Mouse (Mus musculus): Measurements from ENCODE around the gene Iqcf3. TPM values are rescaled to one million over a fixed set of nuclear protein-coding genes. Genes with fewer than 3 reads are reported as not detected.

The Iqcf3 gene
- polyA plus RNA-seq, 1 experiment from 2014 or later: not detected

DNA sequence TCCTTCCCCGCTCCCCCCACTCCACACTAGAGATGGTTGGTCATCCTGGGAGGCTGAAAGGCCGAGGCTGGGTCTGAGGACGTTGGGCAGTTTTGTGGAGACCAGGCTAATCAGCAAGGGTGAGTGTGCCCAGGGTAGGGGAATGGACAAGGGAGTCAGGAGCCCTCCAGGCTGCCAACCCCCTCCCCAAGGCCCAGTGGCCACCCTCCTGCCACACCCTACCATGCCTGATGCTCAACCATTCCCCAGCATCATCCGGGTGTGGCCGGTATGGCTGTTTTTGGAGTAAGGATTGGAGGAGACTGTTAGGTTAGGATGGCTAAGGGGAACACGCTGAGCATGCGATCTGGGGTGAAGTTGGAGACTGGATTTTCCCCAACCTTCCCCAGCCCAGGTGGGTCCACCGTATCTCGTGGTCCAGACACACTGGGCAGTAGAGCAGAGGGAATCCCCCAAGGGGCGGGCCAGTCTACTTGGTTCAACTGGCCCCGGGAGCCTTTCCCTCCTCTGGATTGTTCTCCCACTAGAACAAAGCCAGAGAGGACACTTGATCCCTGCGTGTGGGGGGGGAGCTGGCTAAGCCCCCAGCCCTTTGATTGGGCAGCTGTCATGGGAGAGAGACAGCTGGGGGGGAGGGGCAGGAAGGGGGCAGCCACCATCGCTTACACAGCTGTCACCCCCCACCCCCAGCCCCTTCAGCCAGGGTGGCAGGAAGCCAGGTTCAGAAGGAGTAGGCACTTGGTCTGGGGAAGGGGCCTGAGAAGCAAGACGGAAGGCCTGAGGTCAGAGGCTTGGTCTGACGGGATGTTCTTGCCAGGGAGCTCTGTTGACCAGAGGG is 104.9 kb downstream of the Iqcf3 start:
- H3K9ac ChIP-seq: peak overlapping the region; percentile 5; the same call in 1 of the 2 replicates
- peaks cover 44% of the 10 kb centered on the region for H3K4me1 ChIP-seq (replicated peaks)
- peak overlapping the region; percentile 93 for H3K4me2 ChIP-seq (replicated peaks)
- no peak overlapping the region for H3K4me3 ChIP-seq (replicated peaks)
- 42% methylated on average over 15 of the region's 15 CpGs for WGBS
- no peaks in the 10 kb centered on the region for H3K9me3 ChIP-seq
- no peak for ATAC-seq
- peaks cover 5% of the 10 kb centered on the region; the same call in 1 of the 2 replicates for H3K36me3 ChIP-seq
- peak overlapping the region; percentile 36; the same call in 1 of the 2 replicates for H3K27ac ChIP-seq
- no peaks in the 10 kb centered on the region for H3K27me3 ChIP-seq (replicated peaks)

DNA sequence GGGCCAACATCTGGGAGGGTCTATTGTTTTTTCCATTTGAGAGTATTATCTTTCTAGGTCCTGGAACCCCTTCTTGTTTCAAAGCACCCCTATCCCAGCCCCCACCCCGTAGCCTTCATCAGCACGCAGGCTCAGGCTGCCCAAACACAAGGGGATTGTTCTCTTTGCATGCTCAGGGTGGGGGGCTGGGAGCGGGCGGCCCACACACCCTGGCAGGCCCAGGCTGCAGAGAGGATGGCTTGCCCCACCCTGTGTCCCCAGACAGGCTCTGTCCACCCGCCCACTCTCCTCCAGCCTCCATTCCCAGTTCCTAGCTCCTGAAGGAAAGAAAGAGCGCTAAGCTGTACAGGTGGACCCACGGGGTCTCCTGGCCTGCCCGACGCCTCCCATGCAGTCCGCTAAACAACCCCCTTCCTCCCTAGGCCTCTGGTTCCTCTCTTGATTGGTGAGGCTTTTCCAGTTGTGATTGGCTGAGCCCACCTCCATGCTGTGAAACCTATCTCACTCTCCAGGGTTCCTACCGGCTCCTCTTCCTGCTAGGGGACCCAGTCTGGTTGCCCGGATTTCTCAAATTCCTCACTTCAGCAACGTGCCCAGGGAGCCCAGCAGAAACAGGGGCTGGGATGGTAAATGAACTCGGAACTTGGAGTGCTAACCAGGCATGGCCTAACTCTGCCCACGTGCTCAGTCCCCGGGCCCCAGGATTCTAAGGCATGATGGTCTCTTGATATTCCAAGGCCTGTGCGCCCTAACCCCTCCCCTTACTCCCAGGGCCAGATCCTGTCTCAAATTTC is 106.3 kb downstream of the Iqcf3 start:
- Histone ChIP-seq H3K36me3 (no peaks in the 10 kb centered on the region), H3K4me1 (replicated peaks) (peaks cover 59% of the 10 kb centered on the region), H3K27ac (peak overlapping the region; percentile 36; the same call in 1 of the 2 replicates), H3K9ac (peak overlapping the region; percentile 70), H3K4me3 (replicated peaks) (peak overlapping the region; percentile 66), H3K27me3 (replicated peaks) (no peaks in the 10 kb centered on the region), H3K9me3 (no peaks in the 10 kb centered on the region), H3K4me2 (replicated peaks) (peak overlapping the region; percentile 93)
- ATAC-seq: no peak
- WGBS: 13% methylated on average over 17 of the region's 17 CpGs

DNA sequence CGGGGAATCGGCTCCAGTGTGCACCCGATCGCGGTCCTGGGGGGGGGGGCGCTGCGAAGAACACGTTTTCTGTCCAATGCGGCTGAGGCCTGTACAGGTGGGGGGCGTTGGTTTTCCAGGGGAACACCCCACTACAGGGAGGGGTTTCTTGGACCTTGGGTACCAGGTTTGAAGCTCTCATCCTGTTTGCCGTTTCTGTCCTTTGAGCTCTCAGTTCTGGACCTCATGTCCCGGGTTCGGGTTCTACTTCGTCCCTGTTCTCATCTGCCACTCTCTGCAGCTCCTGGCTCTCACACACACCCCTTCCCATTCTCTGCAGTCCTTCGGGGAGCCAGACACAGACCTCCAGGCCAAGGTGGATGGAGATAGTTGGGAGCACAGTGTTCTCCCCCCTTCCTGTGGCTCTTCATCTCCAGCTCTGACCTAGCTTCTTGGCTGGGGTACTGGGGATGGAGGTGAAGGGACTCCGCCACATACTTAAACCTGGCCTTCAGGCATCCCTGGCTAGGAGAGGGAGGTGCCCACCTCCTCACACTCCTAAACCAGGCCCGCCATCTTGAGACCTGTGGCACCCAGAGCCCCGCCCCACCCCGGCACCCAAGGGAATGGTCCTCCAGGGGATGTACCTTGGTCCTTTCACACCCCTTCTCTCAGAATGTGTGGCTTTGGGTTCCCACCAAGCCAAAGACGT is 107.2 kb downstream of the Iqcf3 start:
- peak; percentile 27 for ATAC-seq

DNA sequence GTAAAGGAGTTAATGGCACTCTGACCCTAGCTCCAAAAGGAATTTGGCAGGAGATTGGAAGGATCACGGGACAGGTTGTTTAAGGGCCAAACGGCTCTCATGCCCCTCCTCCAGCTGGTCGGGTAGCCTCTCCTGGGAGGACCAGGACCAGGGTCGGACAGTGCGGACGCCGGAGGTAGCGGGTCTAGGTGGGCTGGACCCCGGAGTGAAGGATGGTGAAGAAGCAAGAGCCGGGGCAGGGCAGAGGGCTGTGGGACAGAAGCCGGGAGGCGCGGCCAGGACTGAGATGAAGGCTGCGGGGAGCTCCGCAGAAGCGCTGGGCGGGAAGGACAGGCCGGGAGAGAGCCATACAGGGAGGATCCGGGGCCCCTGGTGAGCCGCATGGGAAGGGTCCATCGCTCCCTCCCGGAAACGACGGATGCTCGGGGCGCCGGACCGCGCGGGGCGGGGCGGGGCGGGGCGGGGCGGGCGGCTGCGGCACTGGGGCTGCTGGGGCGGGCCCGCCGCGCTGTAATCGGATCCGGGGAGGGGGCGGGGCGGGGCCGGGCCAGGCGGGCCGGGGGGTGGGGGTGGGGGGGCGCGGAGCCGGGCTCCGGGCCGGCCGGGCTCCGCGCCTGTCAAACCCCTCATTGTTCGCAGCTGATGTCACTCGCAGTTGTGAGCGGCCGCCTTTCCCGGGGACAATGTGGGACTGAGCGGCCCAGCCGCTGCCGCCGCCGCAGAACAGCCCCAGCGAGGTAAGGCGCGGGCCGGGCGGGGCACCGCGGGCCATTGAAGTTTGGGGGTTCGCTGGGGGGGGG is 108.0 kb downstream of the Iqcf3 start, which contains the start of gene Pcbp4:
Gene Pcbp4, plus strand, starts transcription at position 21 of the 800 bp plus-strand sequence.
- Histone ChIP-seq H3K4me2 (replicated peaks) (peak within 1 kb of the TSS; percentile 93), H3K4me1 (replicated peaks) (peaks cover 72% of the 10 kb centered on the region), H3K27ac (peak within 1 kb of the TSS; percentile 84), H3K27me3 (replicated peaks) (no peaks in the 10 kb centered on the region), H3K9me3 (no peaks in the 10 kb centered on the region), H3K4me3 (replicated peaks) (peak within 1 kb of the TSS; percentile 66), H3K36me3 (no peaks in the 10 kb centered on the region), H3K9ac (peak within 1 kb of the TSS; percentile 74)
- under 1% methylated on average over 33 of the region's 74 CpGs for WGBS
- ATAC-seq: peak; percentile 78

More for the DNA sequence above, 107.2 kb downstream of the Iqcf3 start:
- WGBS: 5% methylated on average over 19 of the region's 20 CpGs
- H3K27ac ChIP-seq: peak overlapping the region; percentile 81
- H3K4me2 ChIP-seq (replicated peaks): peak overlapping the region; percentile 93
- peaks cover 66% of the 10 kb centered on the region for H3K4me1 ChIP-seq (replicated peaks)
- H3K4me3 ChIP-seq (replicated peaks): peak overlapping the region; percentile 66
- H3K36me3 ChIP-seq: no peaks in the 10 kb centered on the region
- H3K9me3 ChIP-seq: no peaks in the 10 kb centered on the region
- H3K27me3 ChIP-seq (replicated peaks): no peaks in the 10 kb centered on the region
- peak overlapping the region; percentile 70 for H3K9ac ChIP-seq

Other genes with a start within 250 kb of the Iqcf3 start
- 10.0 and 10.3 TPM in 2 replicates for gene Dusp7, start 193.0 kb downstream of the Iqcf3 start, polyA plus RNA-seq (2015; fragmentation: Nextera tagmentation; extraction: Ambion mirVana)
- 981 and 1,002 TPM in 2 replicates for gene Rpl29, start 132.2 kb downstream of the Iqcf3 start, polyA plus RNA-seq (2015; fragmentation: Nextera tagmentation; extraction: Ambion mirVana)
- gene Acy1, start 123.3 kb downstream of the Iqcf3 start, polyA plus RNA-seq (2015; fragmentation: Nextera tagmentation; extraction: Ambion mirVana): 47.7 and 48.7 TPM in 2 replicates
- gene Abhd14b, start 114.2 kb downstream of the Iqcf3 start, polyA plus RNA-seq (2015; fragmentation: Nextera tagmentation; extraction: Ambion mirVana): 25.4 and 31.8 TPM in 2 replicates
- 49.1 and 51.0 TPM in 2 replicates for gene Abhd14a, start 114.0 kb downstream of the Iqcf3 start, polyA plus RNA-seq (2015; fragmentation: Nextera tagmentation; extraction: Ambion mirVana)
- gene Pcbp4, start 108.3 kb downstream of the Iqcf3 start, polyA plus RNA-seq (2015; fragmentation: Nextera tagmentation; extraction: Ambion mirVana): 43.7 and 49.5 TPM in 2 replicates
- 0.20 and 0.45 TPM in 2 replicates for gene Gpr62, start 95.7 kb downstream of the Iqcf3 start, polyA plus RNA-seq (2015; fragmentation: Nextera tagmentation; extraction: Ambion mirVana)
- 49.9 and 50.0 TPM in 2 replicates for gene Rrp9, start 85.7 kb downstream of the Iqcf3 start, polyA plus RNA-seq (2015; fragmentation: Nextera tagmentation; extraction: Ambion mirVana)
- 2.4 and 2.5 TPM in 2 replicates for gene Parp3, start 84.7 kb downstream of the Iqcf3 start, polyA plus RNA-seq (2015; fragmentation: Nextera tagmentation; extraction: Ambion mirVana)
- gene Iqcf1, start 61.7 kb downstream of the Iqcf3 start, polyA plus RNA-seq (2015; fragmentation: Nextera tagmentation; extraction: Ambion mirVana): not detected in 2 replicates
- not detected in 2 replicates for gene Iqcf5, start 47.1 kb downstream of the Iqcf3 start, polyA plus RNA-seq (2015; fragmentation: Nextera tagmentation; extraction: Ambion mirVana)
- not detected in 2 replicates for gene Iqcf4, start 9.4 kb upstream of the Iqcf3 start, polyA plus RNA-seq (2015; fragmentation: Nextera tagmentation; extraction: Ambion mirVana)
- gene Iqcf6, start 65.0 kb upstream of the Iqcf3 start, polyA plus RNA-seq (2015; fragmentation: Nextera tagmentation; extraction: Ambion mirVana): not detected in 2 replicates
- gene Grm2, start 94.5 kb upstream of the Iqcf3 start, polyA plus RNA-seq (2015; fragmentation: Nextera tagmentation; extraction: Ambion mirVana): not detected in 2 replicates
- 52.6 and 59.5 TPM in 2 replicates for gene Tex264, start 124.3 kb upstream of the Iqcf3 start, polyA plus RNA-seq (2015; fragmentation: Nextera tagmentation; extraction: Ambion mirVana)
- gene Rad54l2, start 227.6 kb upstream of the Iqcf3 start, polyA plus RNA-seq (2015; fragmentation: Nextera tagmentation; extraction: Ambion mirVana): 4.7 and 5.0 TPM in 2 replicates